Mouse (Mus musculus): ENCODE measurements around the gene Syn1. TPM values are rescaled to one million over a fixed set of nuclear protein-coding genes. Genes with fewer than 3 reads are reported as not detected.

The Syn1 gene
- polyA plus RNA-seq, 1 experiment from 2014 or later = 66.9 TPM

GRCm38 (mm10) chrX:20923506-20923905 is 2.7 kb upstream of the Syn1 start:
- Histone ChIP-seq H3K27me3 (ENCODE audit: control insufficient read depth, insufficient read depth, low read length) (no peaks in the 10 kb centered on the region), H3K4me3 (replicated peaks; ENCODE audit: low read depth, low read length) (no peak overlapping the region), H3K27ac (replicated peaks; ENCODE audit: low read depth, low read length) (no peak overlapping the region), H3K4me2 (ENCODE audit: low read length) (no peak overlapping the region), H3K9ac (replicated peaks; ENCODE audit: low read length) (no peak overlapping the region), H3K36me3 (ENCODE audit: control insufficient read depth, insufficient read depth, low read length) (peaks cover 21% of the 10 kb centered on the region), H3K9me3 (ENCODE audit: control insufficient read depth, low read length) (no peaks in the 10 kb centered on the region), H3K4me1 (ENCODE audit: control insufficient read depth, insufficient read depth, low read length) (no peaks in the 10 kb centered on the region)
- no peak for DNase-seq
- ATAC-seq (ENCODE audit: low FRiP score, low TSS enrichment) = no peak
- WGBS = 87% methylated on average over 1 of the region's 1 CpGs

DNA sequence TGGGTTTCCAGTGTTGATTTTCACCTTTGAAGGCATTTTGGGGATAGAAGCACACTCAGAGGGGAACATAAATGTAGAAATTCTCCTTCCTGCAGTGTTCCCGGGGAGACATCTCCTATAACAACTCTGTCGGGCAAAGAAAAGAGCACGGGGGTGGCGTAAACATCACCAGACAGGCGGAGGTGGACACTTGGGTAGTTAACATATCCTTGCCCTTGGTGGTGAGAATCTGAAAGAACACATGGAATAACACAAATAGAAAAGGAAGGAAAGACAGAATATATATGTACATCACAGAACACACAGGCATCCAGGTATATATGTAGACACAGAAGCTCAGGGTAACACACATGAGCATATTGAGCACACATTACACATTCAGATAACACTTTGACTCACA is 562 bp upstream of the Syn1 start:
- Histone ChIP-seq H3K4me2 (ENCODE audit: low read length) (peak overlapping the region; percentile 58), H3K4me3 (replicated peaks; ENCODE audit: low read depth, low read length) (peak overlapping the region; percentile 56), H3K9me3 (ENCODE audit: control insufficient read depth, low read length) (no peaks in the 10 kb centered on the region), H3K36me3 (ENCODE audit: control insufficient read depth, insufficient read depth, low read length) (peaks cover 4% of the 10 kb centered on the region; the same call in 1 of the 2 replicates), H3K9ac (replicated peaks; ENCODE audit: low read length) (peak overlapping the region; percentile 23; the same call in 1 of the 2 replicates), H3K27me3 (ENCODE audit: control insufficient read depth, insufficient read depth, low read length) (no peaks in the 10 kb centered on the region), H3K27ac (replicated peaks; ENCODE audit: low read depth, low read length) (no peak overlapping the region; the same call in 1 of the 2 replicates), H3K4me1 (ENCODE audit: control insufficient read depth, insufficient read depth, low read length) (no peaks in the 10 kb centered on the region)
- WGBS = 48% methylated on average over 5 of the region's 5 CpGs
- DNase-seq (no peak), ATAC-seq (ENCODE audit: low FRiP score, low TSS enrichment) (no peak)

- H3K4me2 ChIP-seq (ENCODE audit: low read length) = peak overlapping the region; percentile 58
- ATAC-seq (ENCODE audit: low FRiP score, low TSS enrichment) = peak; percentile 69
- peak overlapping the region; percentile 56 for H3K4me3 ChIP-seq (replicated peaks; ENCODE audit: low read depth, low read length)
- WGBS = 20% methylated on average over 49 of the region's 49 CpGs
- H3K9me3 ChIP-seq (ENCODE audit: control insufficient read depth, low read length) = no peaks in the 10 kb centered on the region
- H3K9ac ChIP-seq (replicated peaks; ENCODE audit: low read length) = peak overlapping the region; percentile 63
- no peaks in the 10 kb centered on the region; the same call in 1 of the 2 replicates for H3K36me3 ChIP-seq (ENCODE audit: control insufficient read depth, insufficient read depth, low read length)
- no peak for DNase-seq
- peak overlapping the region; percentile 77 for H3K27ac ChIP-seq (replicated peaks; ENCODE audit: low read depth, low read length)
- no peaks in the 10 kb centered on the region for H3K4me1 ChIP-seq (ENCODE audit: control insufficient read depth, insufficient read depth, low read length)
- H3K27me3 ChIP-seq (ENCODE audit: control insufficient read depth, insufficient read depth, low read length) = no peaks in the 10 kb centered on the region
Observed at GRCm38 (mm10) chrX:20920249-20920843, 458 bp downstream of the Syn1 start.

- Histone ChIP-seq H3K4me3 (replicated peaks; ENCODE audit: low read depth, low read length) (no peak overlapping the region), H3K27ac (replicated peaks; ENCODE audit: low read depth, low read length) (no peak overlapping the region), H3K36me3 (ENCODE audit: control insufficient read depth, insufficient read depth, low read length) (no peaks in the 10 kb centered on the region), H3K4me2 (ENCODE audit: low read length) (no peak overlapping the region), H3K27me3 (ENCODE audit: control insufficient read depth, insufficient read depth, low read length) (no peaks in the 10 kb centered on the region), H3K9ac (replicated peaks; ENCODE audit: low read length) (no peak overlapping the region), H3K4me1 (ENCODE audit: control insufficient read depth, insufficient read depth, low read length) (no peaks in the 10 kb centered on the region), H3K9me3 (ENCODE audit: control insufficient read depth, low read length) (no peaks in the 10 kb centered on the region)
- DNase-seq (no peak), ATAC-seq (ENCODE audit: low FRiP score, low TSS enrichment) (no peak)
Observed at GRCm38 (mm10) chrX:20915075-20915474, 5.7 kb downstream of the Syn1 start.

DNA sequence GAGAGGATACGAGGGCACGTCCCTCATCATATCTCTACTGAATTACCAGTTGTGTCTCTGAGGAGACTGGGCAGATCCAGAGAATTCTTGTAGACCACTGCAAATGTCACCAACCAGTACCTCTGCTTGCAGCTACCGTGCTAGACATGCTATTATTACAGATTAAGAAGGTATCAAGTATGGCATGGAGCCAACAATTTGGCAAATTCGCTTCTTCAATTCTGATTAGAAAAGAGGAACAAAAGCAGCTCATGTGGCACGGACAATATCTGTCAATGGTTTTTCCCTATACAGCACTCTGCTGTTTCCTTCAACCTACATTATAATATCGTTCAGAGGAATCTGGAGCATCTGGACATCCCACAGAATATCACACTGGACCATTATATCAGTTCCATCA is 7.1 kb downstream of the Syn1 start:
- Histone ChIP-seq H3K27ac (replicated peaks; ENCODE audit: low read depth, low read length) (no peak overlapping the region), H3K4me3 (replicated peaks; ENCODE audit: low read depth, low read length) (no peak overlapping the region), H3K27me3 (ENCODE audit: control insufficient read depth, insufficient read depth, low read length) (no peaks in the 10 kb centered on the region), H3K4me1 (ENCODE audit: control insufficient read depth, insufficient read depth, low read length) (no peaks in the 10 kb centered on the region), H3K9ac (replicated peaks; ENCODE audit: low read length) (no peak overlapping the region), H3K9me3 (ENCODE audit: control insufficient read depth, low read length) (no peaks in the 10 kb centered on the region), H3K36me3 (ENCODE audit: control insufficient read depth, insufficient read depth, low read length) (no peaks in the 10 kb centered on the region), H3K4me2 (ENCODE audit: low read length) (no peak overlapping the region)
- ATAC-seq (ENCODE audit: low FRiP score, low TSS enrichment) (no peak), DNase-seq (no peak)
- 88% methylated on average over 6 of the region's 6 CpGs for WGBS

DNA sequence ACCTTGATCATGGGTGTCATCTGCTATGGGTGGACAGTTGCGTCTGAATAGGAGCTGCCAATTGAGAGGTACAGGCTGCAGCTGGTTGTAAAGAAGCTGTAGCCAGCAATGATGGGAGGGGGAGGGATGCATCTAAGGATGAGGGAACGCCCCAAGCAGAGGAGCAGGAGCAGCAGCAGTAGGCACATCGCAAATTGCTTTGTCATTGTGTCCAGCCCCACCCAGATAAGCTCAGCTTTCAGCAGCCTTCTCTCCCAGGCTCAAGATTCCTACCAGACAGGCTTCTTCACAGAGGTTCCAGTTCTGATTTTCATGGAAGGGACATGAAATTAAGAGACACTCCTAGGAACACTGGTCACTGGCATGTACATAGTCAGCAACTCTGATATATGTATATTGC is 10.7 kb downstream of the Syn1 start:
- ATAC-seq (ENCODE audit: low FRiP score, low TSS enrichment) = no peak
- no peaks in the 10 kb centered on the region for H3K27me3 ChIP-seq (ENCODE audit: control insufficient read depth, insufficient read depth, low read length)
- peaks cover 7% of the 10 kb centered on the region; the same call in 1 of the 2 replicates for H3K36me3 ChIP-seq (ENCODE audit: control insufficient read depth, insufficient read depth, low read length)
- DNase-seq = no peak
- H3K9me3 ChIP-seq (ENCODE audit: control insufficient read depth, low read length) = no peaks in the 10 kb centered on the region
- no peak overlapping the region for H3K9ac ChIP-seq (replicated peaks; ENCODE audit: low read length)
- no peak overlapping the region for H3K4me2 ChIP-seq (ENCODE audit: low read length)
- WGBS = 33% methylated on average over 3 of the region's 3 CpGs
- H3K4me3 ChIP-seq (replicated peaks; ENCODE audit: low read depth, low read length) = no peak overlapping the region
- H3K4me1 ChIP-seq (ENCODE audit: control insufficient read depth, insufficient read depth, low read length) = no peaks in the 10 kb centered on the region
- H3K27ac ChIP-seq (replicated peaks; ENCODE audit: low read depth, low read length) = no peak overlapping the region

GRCm38 (mm10) chrX:20875241-20875640 is 45.6 kb downstream of the Syn1 start:
- Histone ChIP-seq H3K27me3 (ENCODE audit: control insufficient read depth, insufficient read depth, low read length) (no peaks in the 10 kb centered on the region), H3K4me2 (ENCODE audit: low read length) (no peak overlapping the region), H3K4me3 (replicated peaks; ENCODE audit: low read depth, low read length) (no peak overlapping the region), H3K9ac (replicated peaks; ENCODE audit: low read length) (no peak overlapping the region), H3K4me1 (ENCODE audit: control insufficient read depth, insufficient read depth, low read length) (no peaks in the 10 kb centered on the region), H3K9me3 (ENCODE audit: control insufficient read depth, low read length) (no peaks in the 10 kb centered on the region), H3K36me3 (ENCODE audit: control insufficient read depth, insufficient read depth, low read length) (no peaks in the 10 kb centered on the region), H3K27ac (replicated peaks; ENCODE audit: low read depth, low read length) (no peak overlapping the region)
- DNase-seq = no peak
- WGBS = 22% methylated on average over 3 of the region's 3 CpGs
- ATAC-seq (ENCODE audit: low FRiP score, low TSS enrichment) = no peak

GRCm38 (mm10) chrX:20872928-20873500 is 47.8 kb downstream of the Syn1 start:
- H3K9ac ChIP-seq (replicated peaks; ENCODE audit: low read length) = no peak overlapping the region
- no peaks in the 10 kb centered on the region for H3K36me3 ChIP-seq (ENCODE audit: control insufficient read depth, insufficient read depth, low read length)
- 43% methylated on average over 11 of the region's 11 CpGs for WGBS
- ATAC-seq (ENCODE audit: low FRiP score, low TSS enrichment) (no peak), DNase-seq (no peak)
- H3K4me3 ChIP-seq (replicated peaks; ENCODE audit: low read depth, low read length) = no peak overlapping the region
- H3K9me3 ChIP-seq (ENCODE audit: control insufficient read depth, low read length) = no peaks in the 10 kb centered on the region
- no peaks in the 10 kb centered on the region for H3K4me1 ChIP-seq (ENCODE audit: control insufficient read depth, insufficient read depth, low read length)
- no peak overlapping the region for H3K4me2 ChIP-seq (ENCODE audit: low read length)
- no peaks in the 10 kb centered on the region for H3K27me3 ChIP-seq (ENCODE audit: control insufficient read depth, insufficient read depth, low read length)
- H3K27ac ChIP-seq (replicated peaks; ENCODE audit: low read depth, low read length) = no peak overlapping the region

DNA sequence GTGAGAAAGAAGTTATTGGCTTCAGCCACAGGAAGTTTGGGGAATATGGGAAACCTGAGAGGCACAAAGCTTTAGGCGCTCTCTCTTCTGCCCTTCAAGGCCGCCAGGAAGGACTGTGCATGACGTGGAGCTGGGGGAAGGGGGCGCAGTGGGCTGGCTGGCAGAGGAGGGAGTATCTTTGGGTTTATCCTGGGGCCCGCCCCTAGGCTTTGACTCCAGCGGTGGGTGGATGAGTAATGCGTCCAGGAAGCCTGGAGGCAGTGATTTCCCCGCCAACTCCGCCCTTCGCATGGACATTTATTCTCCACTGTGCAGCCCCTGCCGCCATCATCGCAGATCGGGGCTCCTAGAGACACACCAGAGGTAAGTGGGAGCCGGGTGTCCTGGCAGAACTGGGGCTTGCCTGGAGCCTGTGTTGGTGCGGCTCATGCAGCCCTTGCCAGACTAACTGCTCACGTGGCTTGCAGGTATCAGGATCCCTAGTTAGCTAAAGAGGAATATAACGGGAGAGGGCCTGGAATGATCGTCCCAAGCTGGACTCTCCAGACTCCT is 50.8 kb downstream of the Syn1 start, which contains the start of gene Timp1:
Gene Timp1 (plus strand): TSS at position 205 of the 552 bp plus-strand sequence.
- Histone ChIP-seq H3K36me3 (ENCODE audit: control insufficient read depth, insufficient read depth, low read length) (no peaks in the 10 kb centered on the region), H3K9me3 (ENCODE audit: control insufficient read depth, low read length) (no peaks in the 10 kb centered on the region), H3K9ac (replicated peaks; ENCODE audit: low read length) (no peak within 1 kb of the TSS), H3K4me1 (ENCODE audit: control insufficient read depth, insufficient read depth, low read length) (no peaks in the 10 kb centered on the region), H3K27ac (replicated peaks; ENCODE audit: low read depth, low read length) (no peak within 1 kb of the TSS), H3K4me3 (replicated peaks; ENCODE audit: low read depth, low read length) (no peak within 1 kb of the TSS), H3K4me2 (ENCODE audit: low read length) (no peak within 1 kb of the TSS), H3K27me3 (ENCODE audit: control insufficient read depth, insufficient read depth, low read length) (no peaks in the 10 kb centered on the region)
- WGBS = 27% methylated on average over 18 of the region's 18 CpGs
- ATAC-seq (ENCODE audit: low FRiP score, low TSS enrichment) (no peak), DNase-seq (peak; percentile 11)
